Mouse (Mus musculus): ENCODE data around the gene Gsn. TPM values are rescaled to one million over a fixed set of nuclear protein-coding genes. Genes with fewer than 3 reads are reported as not detected.

Gene Gsn
- polyA plus RNA-seq, 1 experiment: 46.9 TPM

- Histone ChIP-seq H3K36me3 (ENCODE audit: control insufficient read depth, insufficient read depth, low read length, poor library complexity, severe bottlenecking) (no peaks in the 10 kb centered on the region), H3K4me3 (ENCODE audit: low read depth, low read length) (no peak overlapping the region), H3K9me3 (replicated peaks; ENCODE audit: control insufficient read depth, insufficient read depth, low read length, poor library complexity, severe bottlenecking) (no peaks in the 10 kb centered on the region), H3K27me3 (ENCODE audit: control insufficient read depth, insufficient read depth, low read length, poor library complexity, severe bottlenecking) (no peaks in the 10 kb centered on the region), H3K9ac (ENCODE audit: low read depth, poor library complexity, severe bottlenecking) (no peak overlapping the region), H3K27ac (ENCODE audit: insufficient read depth, low read length) (no peak overlapping the region), H3K4me1 (ENCODE audit: control insufficient read depth, insufficient read depth, low read length) (no peaks in the 10 kb centered on the region)
- no peak for TF ChIP-seq CTCF (IDR thresholded peaks at IDR 0.05; ENCODE audit: low read depth, low read length)
- TF ChIP-seq EP300 (IDR thresholded peaks at IDR 0.05; ENCODE audit: insufficient read depth, low read depth, low read length): no peak
- no peak for TF ChIP-seq POLR2A (IDR thresholded peaks at IDR 0.05; ENCODE audit: insufficient read depth, low read length)
Measured at GRCm38 (mm10) chr2:35349184-35349583, 93.0 kb downstream of the Gsn start.

Other genes starting within 250 kb of the Gsn start
- gene Hc, start 194.9 kb upstream of the Gsn start, polyA plus RNA-seq (2011; ENCODE audit: insufficient read depth, insufficient read length, low read depth, missing spikeins): not detected in 2 replicates
- 0.93 and 1.3 TPM in 2 replicates for gene AI182371, start 154.8 kb upstream of the Gsn start, polyA plus RNA-seq (2011; ENCODE audit: insufficient read depth, insufficient read length, low read depth, missing spikeins)
- gene Cntrl, start 146.9 kb upstream of the Gsn start, polyA plus RNA-seq (2011; ENCODE audit: insufficient read depth, insufficient read length, low read depth, missing spikeins): 48.2 and 49.0 TPM in 2 replicates
- gene Rab14, start 55.3 kb upstream of the Gsn start, polyA plus RNA-seq (2011; ENCODE audit: insufficient read depth, insufficient read length, low read depth, missing spikeins): 89.5 and 103 TPM in 2 replicates
- 16.3 and 17.9 TPM in 2 replicates for gene Stom, start 80.6 kb downstream of the Gsn start, polyA plus RNA-seq (2011; ENCODE audit: insufficient read depth, insufficient read length, low read depth, missing spikeins)
- gene 4930568D16Rik, start 111.3 kb downstream of the Gsn start, polyA plus RNA-seq (2011; ENCODE audit: insufficient read depth, insufficient read length, low read depth, missing spikeins): not detected in 2 replicates
- not detected in 2 replicates for gene 4930402F06Rik, start 140.8 kb downstream of the Gsn start, polyA plus RNA-seq (2011; ENCODE audit: insufficient read depth, insufficient read length, low read depth, missing spikeins)
- 45.2 and 52.5 TPM in 2 replicates for gene Ggta1, start 206.9 kb downstream of the Gsn start, polyA plus RNA-seq (2011; ENCODE audit: insufficient read depth, insufficient read length, low read depth, missing spikeins)

All from ES-Bruce4 (cell line).